Mouse (Mus musculus) E14TG2a.4 (cell line): ENCODE measurements around the gene Zfp598.
"Not testable (repeated sequence)": the region's sequence is repeated elsewhere in the genome, so short reads cannot be mapped to it uniquely, and the experiment has no call there.

Experiments
- H3K27me3 ChIP-seq: 2 replicates; pipeline ENCODE4 v1.6.1; 2014; ENCODE audit warnings: low read length, control low read depth; ENCODE audit not compliant: insufficient read depth
- H3K36me3 ChIP-seq: 2 replicates; pipeline ENCODE4 v1.6.1; 2014; ENCODE audit warnings: low read length, control low read depth; ENCODE audit not compliant: insufficient read depth
- H3K4me1 ChIP-seq: replicated peaks from 2 replicates; pipeline ENCODE4 v1.6.1; 2014; ENCODE audit warnings: low read depth, low read length, control low read depth
- H3K4me3 ChIP-seq: replicated peaks from 2 replicates; pipeline ENCODE4 v1.5.1; 2014; ENCODE audit warnings: mild to moderate bottlenecking, low read length
- H3K9me3 ChIP-seq: 2 replicates; pipeline ENCODE4 v1.6.1; 2014; ENCODE audit warnings: low read length, control low read depth
- CTCF ChIP-seq: conservative IDR thresholded peaks from 2 replicates; pipeline ENCODE4 v1.5.1; 2014; ENCODE audit warnings: low read length
- NANOG ChIP-seq: IDR thresholded peaks from 2 replicates; pipeline ENCODE4 v1.6.1; 2014; ENCODE audit warnings: borderline replicate concordance, low read length, mixed read lengths
- POU5F1 ChIP-seq: IDR thresholded peaks from 2 replicates; pipeline ENCODE4 v1.6.1; 2014; ENCODE audit warnings: low read length, borderline replicate concordance

The Zfp598 gene

DNA sequence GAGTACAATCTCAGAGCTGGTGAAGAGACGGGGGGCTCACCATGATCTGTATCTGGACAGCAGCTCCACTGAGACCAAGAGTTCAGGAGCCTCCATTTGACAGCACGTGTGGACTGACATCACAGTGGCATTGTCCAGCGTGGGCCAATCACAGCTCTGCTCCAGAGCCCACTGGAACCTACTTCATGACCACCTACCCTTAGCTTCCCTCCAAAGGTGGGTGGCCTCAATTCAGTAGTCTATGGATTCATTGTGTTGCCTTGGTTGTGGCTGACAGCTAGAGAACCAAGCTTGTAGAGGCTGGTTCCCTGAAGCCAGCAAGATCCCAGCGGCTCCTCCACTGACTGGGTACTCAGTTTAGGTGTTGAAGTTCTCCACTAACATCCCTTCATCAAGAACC, 48.5 kb downstream of the Zfp598 start, which contains the start of the genes Rnf151 and Rps2:
Rnf151 (minus strand) TSS at position 121 of the 400 bp plus-strand sequence.
Rps2 (plus strand) TSS at position 174 of the 400 bp plus-strand sequence.
- no peaks in the 10 kb centered on the region for H3K27me3 ChIP-seq
- H3K4me1 ChIP-seq: peaks cover 46% of the 10 kb centered on the region
- peak within 1 kb of the TSS; percentile 93 for H3K4me3 ChIP-seq
- TF ChIP-seq CTCF (no peak), POU5F1 (no peak), NANOG (no peak)
- no peaks in the 10 kb centered on the region for H3K9me3 ChIP-seq
- H3K36me3 ChIP-seq: peaks cover 63% of the 10 kb centered on the region

DNA sequence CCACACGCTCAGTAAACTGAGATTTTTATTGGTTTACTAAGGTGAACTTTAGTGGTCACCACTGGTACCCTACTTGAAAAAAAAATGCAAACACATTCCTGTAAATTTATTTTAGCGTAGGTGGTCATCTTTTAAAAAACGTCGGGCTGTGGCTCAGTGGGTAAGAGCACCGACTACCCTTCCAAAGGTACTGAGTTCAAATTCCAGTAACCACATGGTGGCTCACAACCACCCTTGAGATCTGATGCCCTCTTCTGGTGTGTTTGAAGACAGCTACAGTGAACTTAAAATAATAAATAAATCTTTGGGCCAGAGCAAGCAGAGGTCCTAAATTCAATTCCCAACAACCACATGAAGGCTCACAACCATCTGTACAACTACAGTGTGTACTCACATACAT, 49.5 kb downstream of the Zfp598 start:
- Histone ChIP-seq H3K4me3 (peak overlapping the region; percentile 93), H3K36me3 (peaks cover 63% of the 10 kb centered on the region), H3K4me1 (peaks cover 54% of the 10 kb centered on the region)
- H3K9me3 ChIP-seq, H3K27me3 ChIP-seq: not testable (repeated sequence)

DNA sequence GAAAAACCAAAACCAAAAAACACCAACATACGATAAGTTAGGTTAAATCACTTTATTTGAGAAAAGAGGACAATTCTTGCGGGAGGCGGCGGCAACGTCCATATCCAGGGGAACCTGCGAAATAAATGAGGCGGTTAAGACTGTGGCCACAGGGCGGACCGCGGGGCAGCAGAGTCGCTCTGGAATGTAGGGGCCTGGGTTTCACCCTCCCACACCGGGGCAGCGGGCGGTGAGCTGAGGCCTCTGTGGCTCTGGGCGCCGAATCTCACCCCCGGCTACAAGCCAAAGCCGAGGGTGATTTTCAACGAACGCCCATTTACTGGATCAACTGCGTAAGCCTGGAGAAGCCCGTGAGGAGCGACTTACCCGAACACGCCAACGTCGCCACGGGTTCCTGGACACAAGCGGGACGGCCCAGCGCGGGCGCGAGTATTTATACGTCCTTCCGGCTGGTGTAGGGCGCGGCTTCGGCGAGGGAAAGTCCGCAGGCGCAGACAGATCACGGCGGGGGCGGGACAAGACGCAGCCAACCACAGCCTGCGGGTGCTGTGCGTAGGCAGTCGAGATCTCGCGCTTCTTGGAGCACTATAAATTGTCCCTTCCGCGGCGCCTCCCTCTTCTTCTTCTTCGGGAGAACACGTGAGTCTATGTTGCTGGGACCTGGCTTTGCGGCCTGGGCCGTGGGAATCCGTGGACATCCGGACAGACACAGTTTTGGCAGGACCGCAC, 50.2 kb downstream of the Zfp598 start:
- peaks cover 57% of the 10 kb centered on the region for H3K4me1 ChIP-seq

DNA sequence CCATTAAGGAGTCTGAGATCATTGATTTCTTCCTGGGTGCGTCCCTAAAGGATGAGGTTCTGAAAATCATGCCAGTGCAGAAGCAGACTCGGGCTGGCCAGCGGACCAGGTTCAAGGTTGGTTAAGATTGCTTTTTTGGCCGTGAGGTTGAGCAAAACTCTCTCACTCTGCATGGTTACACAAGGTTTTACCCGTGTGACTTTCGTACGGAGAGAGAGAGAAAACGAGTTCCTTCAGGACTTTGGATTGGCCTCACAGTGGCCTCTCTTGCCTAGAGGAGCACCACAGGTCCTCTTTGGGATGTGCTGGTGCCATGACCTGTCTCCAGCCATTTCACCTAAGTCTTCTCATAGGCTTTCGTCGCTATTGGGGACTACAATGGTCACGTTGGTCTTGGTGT, 51.1 kb downstream of the Zfp598 start:
- peak overlapping the region; percentile 93 for H3K4me3 ChIP-seq
- peaks cover 57% of the 10 kb centered on the region for H3K36me3 ChIP-seq
- not testable (repeated sequence) for H3K27me3 ChIP-seq, H3K9me3 ChIP-seq
- H3K4me1 ChIP-seq: peaks cover 62% of the 10 kb centered on the region

More for the DNA sequence above, 50.2 kb downstream of the Zfp598 start:
- H3K36me3 ChIP-seq: peaks cover 63% of the 10 kb centered on the region
- H3K27me3 ChIP-seq: no peaks in the 10 kb centered on the region
- peak overlapping the region; percentile 93 for H3K4me3 ChIP-seq
- no peaks in the 10 kb centered on the region for H3K9me3 ChIP-seq
- TF ChIP-seq CTCF (no peak), POU5F1 (no peak), NANOG (no peak)

DNA sequence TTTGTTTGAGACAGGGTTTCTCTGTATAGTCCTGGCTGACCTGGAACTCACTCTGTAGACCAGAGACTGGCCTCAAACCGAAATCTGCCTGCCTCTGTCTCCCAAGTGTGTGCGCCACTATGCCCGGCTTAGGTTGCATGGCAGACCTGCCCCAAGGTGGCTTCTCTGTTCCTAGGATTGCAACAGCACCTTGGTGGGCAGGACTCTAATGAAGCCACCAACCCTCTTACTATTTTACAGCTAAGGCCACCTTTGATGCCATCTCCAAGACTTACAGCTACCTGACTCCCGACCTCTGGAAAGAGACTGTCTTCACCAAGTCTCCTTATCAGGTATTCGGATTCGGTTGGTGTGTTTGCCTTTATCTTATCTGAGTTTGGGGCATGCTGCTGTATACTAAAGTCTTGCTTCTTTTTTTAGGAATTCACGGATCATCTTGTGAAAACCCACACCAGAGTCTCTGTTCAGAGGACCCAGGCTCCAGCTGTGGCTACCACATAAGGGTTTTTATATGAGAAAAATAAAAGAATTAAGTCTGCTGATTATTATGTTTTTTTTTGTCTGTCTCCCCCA, 52.0 kb downstream of the Zfp598 start:
- H3K4me1 ChIP-seq: peaks cover 59% of the 10 kb centered on the region
- H3K36me3 ChIP-seq: peaks cover 49% of the 10 kb centered on the region
- H3K4me3 ChIP-seq: peak overlapping the region; percentile 93
- not testable (repeated sequence) for H3K27me3 ChIP-seq, H3K9me3 ChIP-seq

DNA sequence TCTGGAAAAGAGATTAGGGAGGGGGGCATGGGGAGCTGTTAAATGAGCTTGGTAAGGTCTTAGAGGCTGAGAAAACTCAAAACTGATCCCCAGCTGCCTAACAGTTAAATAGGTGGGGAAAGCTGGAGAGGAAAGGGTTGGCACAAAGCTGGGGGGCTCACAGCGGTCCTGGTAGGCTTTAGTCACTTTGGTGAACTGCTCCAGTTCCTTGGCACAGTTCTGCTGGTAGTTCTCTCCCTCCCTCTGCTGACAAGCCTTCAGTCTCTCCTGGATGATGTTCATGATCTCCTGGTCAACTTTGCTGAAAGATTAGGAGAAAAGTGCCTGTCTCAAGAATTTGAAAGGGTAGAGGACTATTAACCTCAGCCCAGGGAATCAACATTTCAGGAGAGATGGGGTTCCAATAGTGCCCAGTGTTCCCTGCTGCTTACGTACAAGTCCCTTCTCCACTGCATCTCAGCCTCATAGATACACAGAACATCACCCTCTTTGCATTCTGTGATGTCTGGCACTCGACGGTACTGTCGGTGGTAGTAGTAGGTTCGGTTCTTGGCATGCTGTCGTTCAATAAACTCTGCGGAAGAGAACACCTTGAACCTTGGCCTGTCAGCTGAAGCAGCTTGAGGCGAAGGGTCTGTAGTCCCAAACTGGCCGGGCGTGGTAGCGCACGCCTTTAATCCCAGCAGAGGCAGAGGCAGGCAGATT, 52.9 kb downstream of the Zfp598 start:
- peaks cover 40% of the 10 kb centered on the region for H3K36me3 ChIP-seq

DNA sequence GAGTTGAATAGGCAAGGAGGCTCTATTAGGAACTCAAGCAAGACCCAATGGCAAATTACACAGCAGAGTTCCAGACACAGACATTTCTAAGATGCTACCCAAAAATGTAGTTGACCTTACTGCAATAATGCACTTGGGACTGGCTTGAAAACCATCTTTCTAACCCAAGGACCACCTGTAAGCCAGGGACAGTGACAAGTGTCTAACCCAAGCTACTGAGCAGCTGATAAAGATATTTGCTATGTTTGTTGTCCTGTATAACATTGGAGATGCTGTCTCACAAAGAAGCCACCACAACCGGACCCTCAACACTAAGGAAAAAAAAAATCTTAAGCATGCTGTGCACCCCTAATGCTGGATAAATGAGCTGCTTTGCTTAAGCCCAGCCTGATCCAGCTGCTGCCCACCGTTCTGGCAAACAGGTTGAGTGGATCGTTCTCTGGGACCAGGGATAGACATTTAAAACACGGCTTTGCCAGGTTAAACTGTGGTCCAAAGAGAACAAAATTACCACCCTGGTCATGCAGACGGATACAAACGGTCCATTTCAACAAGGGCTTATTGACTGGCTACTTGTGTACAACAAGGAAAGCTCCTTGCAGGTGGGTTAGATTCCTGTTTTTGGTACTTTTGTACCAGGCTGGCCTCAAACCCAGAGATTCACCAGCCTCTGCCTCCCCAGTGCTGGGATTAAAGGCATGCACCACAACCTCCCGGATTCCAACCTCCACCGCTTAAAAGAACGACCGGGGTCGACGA, 53.8 kb downstream of the Zfp598 start:
- H3K9me3 ChIP-seq: no peaks in the 10 kb centered on the region
- TF ChIP-seq CTCF (no peak), POU5F1 (no peak), NANOG (no peak)
- H3K27me3 ChIP-seq: no peaks in the 10 kb centered on the region
- peaks cover 50% of the 10 kb centered on the region for H3K4me1 ChIP-seq
- H3K4me3 ChIP-seq: peak overlapping the region; percentile 93
- H3K36me3 ChIP-seq: peaks cover 30% of the 10 kb centered on the region

More for the DNA sequence above, 52.9 kb downstream of the Zfp598 start:
- Histone ChIP-seq H3K27me3 (no peaks in the 10 kb centered on the region), H3K4me1 (peaks cover 50% of the 10 kb centered on the region), H3K9me3 (no peaks in the 10 kb centered on the region), H3K4me3 (peak overlapping the region; percentile 93)
- no peak for TF ChIP-seq CTCF
- TF ChIP-seq NANOG: no peak
- no peak for TF ChIP-seq POU5F1

DNA sequence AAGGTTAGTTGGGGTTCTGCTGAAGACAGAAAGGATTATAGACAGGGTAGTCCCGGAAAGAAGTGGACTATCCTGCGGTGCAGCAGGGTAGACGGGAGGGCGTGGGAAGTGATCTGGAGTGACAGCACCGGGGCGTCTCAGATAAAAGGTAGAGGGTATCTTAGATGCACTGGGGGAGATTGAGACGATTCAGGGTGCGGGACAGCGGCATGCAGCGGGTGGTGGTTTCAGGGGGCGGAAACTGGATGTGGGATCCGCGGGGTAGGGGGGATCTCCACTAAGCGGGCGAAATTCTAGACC, 54.3 kb downstream of the Zfp598 start:
- no peak for TF ChIP-seq NANOG
- no peaks in the 10 kb centered on the region for H3K27me3 ChIP-seq
- peak overlapping the region; percentile 93 for H3K4me3 ChIP-seq
- H3K9me3 ChIP-seq: no peaks in the 10 kb centered on the region
- H3K4me1 ChIP-seq: peaks cover 50% of the 10 kb centered on the region
- peaks cover 25% of the 10 kb centered on the region for H3K36me3 ChIP-seq

DNA sequence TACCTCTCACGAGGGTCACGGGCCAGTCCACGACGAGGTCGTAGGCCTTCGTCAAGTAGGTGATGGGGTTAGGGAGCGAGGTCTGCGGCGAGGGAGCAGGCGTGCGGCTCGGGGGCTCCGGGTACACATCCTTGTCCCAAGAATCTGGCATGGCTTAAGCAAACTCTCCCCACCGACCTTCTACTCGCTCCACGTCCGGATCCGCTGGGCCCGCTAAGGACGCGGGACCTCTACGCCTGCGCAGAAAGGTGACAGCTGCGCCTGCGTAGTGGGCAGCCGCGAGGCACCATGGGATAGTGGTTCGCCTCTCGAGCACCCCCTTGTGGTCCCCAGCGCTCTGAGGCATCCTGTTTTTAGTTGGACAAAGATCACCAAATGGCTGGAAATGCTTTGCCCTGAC, 54.7 kb downstream of the Zfp598 start, which contains the start of gene Ndufb10:
Ndufb10 (minus strand) TSS at position 295 of the 400 bp plus-strand sequence.
- peaks cover 24% of the 10 kb centered on the region for H3K36me3 ChIP-seq
- peaks cover 53% of the 10 kb centered on the region for H3K4me1 ChIP-seq
- H3K4me3 ChIP-seq: peak within 1 kb of the TSS; percentile 93
- TF ChIP-seq CTCF (peak; percentile 93), NANOG (no peak)
- no peaks in the 10 kb centered on the region for H3K9me3 ChIP-seq
- H3K27me3 ChIP-seq: no peaks in the 10 kb centered on the region
